Mouse (Mus musculus) A20 (cell line): ENCODE data around the gene Scube1.

Experiments
- DNase-seq: peaks from one replicate; pipeline ENCODE4 v3.0.0-alpha.2; 2011; ENCODE audit warnings: low read depth, low spot score

Gene Scube1

DNA sequence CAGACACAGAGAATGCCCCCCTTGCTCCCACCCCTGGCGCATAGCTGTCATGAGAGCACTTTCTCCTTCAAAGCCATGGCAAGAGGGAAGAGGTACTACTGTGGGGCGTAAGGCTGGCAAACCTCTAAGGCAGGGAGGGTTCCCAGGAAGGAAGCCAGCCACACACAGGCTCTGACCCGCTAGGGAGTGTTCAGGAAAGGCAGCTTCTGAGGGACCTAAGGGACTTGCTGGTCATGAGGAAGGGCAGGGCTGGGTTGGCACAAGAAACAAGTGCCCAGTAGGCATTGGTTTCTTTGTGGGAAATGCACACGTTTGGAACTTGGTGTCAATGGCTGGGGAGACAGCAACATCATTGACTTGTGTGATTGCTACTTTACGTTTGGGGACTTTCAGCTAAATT, 158.8 kb downstream of the Scube1 start:
- DNase-seq = no peak

DNA sequence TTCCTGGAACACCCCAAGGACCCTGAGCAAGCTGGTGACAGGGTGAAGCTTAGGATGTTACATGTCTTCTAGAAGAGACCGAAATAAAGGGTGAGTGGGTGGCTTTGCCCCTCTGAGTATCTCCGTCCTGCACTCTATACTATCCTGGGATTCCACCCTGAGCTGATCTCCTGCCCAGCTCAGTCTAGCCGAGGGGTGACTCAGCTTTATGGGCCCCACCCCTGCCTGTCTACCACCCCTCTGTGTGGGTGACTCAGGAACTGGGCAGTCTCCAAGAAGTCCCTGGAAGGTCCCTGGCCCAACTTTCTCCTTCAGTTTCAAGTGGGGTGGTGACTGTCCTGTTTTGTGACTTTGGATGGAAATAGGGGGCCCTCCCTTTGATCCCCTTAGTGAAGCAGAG, 159.4 kb downstream of the Scube1 start:
- no peak for DNase-seq

DNA sequence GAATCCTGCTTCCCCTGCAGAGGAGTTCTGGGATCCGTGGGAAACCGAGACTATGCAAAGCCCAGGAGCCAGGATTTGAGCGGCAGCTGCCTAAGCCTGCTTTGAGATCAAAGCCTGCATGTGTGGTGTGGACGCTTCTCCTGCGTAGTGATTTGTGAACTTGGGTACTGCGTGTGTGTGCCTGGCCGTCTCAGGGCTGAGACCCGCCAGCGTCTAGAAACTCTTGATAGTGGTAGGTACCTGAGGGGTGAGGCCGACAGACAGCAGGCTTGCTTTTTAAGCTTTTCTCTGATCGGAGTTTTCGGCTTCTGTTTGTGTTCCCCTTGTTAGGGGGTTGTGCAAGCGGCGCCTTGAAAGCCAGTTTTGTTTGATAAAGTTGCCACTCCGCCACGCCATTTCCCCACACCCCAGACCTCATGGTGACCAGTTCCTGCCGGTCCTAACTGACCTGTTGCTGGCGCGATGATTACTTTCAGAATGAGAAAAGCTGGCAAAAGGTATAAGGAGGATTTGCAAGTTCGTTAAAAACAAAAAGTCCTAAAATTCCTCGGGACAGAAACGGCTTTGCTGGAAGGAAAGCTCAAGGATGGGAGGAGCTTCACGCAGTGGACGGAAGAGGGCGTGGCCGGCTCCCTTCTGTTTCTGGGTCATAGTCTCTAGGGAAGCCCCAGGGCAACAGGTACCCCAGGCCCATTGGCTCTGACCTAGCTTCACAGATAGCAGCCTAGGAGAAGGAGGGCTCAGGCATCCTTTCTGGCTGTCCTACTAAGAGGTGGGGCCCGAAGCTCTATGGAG, 160.8 kb downstream of the Scube1 start:
- DNase-seq = peak; percentile 77

DNA sequence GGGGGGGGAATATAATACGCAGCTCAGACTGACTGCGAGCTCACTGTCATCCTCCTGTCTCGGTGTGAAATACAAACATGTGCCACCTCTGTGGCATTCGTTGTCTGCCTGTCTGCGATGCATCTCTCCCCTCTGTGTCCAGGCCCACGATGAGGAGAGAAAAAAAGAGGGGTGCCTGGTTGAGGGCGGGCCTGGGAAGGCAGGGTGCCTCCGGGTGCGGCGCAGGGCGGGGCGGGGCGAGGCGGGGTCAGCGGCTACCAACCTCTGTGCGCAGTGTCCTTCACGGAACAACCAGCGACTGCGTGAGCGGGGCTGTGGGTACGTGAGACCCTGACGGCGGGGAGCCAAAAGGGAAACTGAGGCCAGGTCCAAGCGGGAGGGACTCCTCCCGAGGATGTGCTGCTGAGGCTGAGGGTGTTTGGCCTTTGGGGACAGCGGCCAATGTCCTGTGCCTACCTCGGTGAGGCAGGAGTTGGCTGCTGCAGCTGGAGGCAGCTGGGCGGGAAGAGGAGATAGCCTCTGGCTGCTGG, 161.4 kb downstream of the Scube1 start, which contains the start of the genes Tspo and Mcat:
Tspo (plus strand) TSS at position 266 of the 530 bp plus-strand sequence.
Mcat (minus strand) TSS at position 461 of the 530 bp plus-strand sequence.
- DNase-seq = peak; percentile 85

DNA sequence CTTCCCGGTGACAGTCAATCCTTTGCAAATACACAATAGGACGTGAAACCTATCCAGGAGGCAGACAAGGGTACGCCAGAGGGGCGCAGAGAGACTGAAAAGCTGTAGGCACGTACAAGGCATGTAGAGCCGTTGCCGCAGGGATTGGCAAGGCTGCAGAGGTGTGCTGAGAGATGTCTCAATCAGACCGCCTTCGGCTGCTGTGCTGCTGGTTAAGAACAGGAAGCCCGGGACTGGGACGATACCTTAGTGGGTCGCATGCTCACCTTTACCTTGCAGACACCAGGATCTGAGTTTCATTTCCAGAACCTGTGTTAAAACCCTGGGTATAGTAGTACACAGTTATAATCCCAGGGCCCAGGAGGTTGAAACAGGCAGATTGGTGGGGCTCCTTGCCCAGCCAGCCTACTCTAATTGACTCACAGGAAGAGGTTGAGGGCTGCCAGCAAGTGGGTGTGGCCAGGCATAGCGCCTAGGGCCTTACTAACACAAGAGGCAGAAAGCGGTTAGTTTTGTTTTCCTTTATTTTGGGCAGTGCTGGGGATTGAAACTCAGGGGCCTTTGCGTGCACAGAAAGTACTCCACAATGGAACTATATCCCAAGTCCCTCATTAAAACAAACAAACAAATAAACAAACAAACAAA, 162.1 kb downstream of the Scube1 start:
- DNase-seq = peak; percentile 87

DNA sequence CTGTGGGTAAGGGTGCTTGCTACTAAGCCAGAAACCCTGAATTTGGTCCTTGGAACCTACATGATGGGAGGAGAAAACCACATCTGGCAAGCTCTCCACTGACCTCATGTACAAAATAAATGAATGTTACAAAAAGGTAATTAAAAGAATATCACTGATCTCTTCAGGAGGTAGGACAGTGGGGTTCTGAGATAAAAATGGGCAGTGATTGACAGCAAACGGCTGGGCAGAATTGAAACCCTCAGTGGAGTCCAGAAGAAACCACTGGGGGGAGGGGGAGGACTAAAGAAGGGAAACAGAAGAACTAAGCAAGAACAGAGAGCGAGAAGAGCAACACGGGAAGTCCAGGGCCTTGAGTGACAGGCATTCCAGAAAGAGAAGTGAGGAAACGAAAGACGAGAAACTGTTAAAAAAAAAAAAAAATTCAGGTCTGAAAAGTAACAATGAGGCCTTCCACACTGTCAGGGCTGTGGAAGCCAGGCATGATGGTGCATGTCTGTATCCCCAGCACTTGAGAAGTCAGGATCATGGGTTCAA, 163.8 kb downstream of the Scube1 start:
- DNase-seq = no peak

- peak; percentile 94 for DNase-seq
Measured at GRCm38 (mm10) chr15:83555161-83555974, 169.5 kb downstream of the Scube1 start.
